Mouse (Mus musculus): Measurements from ENCODE around the gene Gm45808.

The Gm45808 gene

DNA sequence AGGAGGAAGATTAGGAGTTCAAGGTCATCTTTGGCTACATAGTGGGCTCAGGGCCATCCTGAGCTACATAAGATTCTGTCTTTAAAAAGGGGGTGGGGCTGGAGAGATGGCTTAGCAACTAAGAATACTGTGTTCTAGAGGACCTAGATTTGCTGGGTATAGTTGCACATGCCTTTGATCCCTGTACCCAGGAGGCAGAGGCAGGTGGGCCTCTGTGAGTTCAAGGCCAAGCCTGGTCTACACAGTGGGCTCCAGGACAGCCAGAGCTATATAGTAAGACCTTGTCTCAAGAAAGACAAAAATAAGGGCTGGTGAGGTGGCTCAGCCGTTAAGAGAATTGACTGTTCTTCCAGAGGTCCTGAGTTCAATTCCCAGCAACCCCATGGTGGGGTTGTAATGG lies 36.6 kb downstream of the Gm45808 start:
- no peak for DNase-seq (ENCODE audit: low spot score in 2 of 2)

DNA sequence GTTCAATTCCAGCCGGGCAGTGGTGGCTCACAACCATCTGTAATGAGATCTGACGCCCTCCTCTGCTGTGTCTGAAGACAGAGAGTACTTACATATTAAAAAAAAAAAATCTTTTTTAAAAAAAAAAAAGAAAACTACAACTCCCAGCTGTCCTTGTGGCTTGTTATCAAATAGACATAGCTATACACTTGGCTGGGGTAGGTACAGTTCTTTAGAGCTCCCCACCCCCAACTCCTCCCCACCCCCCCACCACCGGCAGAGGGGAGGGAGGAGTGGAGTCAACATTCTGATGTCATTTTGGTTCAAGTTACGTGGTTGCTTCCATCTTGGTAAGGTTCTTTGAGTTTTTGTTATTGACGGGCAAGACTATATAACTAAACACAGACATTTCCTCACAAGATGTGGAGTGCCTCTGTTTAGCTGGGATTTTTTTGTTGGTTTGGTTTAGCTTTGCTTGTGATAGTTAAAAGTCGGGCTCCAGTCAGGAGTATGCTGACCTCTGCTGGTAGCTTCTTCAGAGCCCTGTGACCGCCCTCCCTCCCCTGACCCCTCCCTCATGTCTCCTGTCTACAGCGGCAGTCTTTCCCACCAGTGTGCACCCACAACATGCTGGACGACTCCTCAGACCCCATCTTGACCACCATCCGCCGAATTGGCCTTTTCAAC lies 39.2 kb downstream of the Gm45808 start:
- DNase-seq (ENCODE audit: low spot score in 2 of 2) = no peak

- no peak for DNase-seq (ENCODE audit: low spot score in 2 of 2)
Observed at GRCm38 (mm10) chr7:45446589-45446988, 40.0 kb downstream of the Gm45808 start.

DNA sequence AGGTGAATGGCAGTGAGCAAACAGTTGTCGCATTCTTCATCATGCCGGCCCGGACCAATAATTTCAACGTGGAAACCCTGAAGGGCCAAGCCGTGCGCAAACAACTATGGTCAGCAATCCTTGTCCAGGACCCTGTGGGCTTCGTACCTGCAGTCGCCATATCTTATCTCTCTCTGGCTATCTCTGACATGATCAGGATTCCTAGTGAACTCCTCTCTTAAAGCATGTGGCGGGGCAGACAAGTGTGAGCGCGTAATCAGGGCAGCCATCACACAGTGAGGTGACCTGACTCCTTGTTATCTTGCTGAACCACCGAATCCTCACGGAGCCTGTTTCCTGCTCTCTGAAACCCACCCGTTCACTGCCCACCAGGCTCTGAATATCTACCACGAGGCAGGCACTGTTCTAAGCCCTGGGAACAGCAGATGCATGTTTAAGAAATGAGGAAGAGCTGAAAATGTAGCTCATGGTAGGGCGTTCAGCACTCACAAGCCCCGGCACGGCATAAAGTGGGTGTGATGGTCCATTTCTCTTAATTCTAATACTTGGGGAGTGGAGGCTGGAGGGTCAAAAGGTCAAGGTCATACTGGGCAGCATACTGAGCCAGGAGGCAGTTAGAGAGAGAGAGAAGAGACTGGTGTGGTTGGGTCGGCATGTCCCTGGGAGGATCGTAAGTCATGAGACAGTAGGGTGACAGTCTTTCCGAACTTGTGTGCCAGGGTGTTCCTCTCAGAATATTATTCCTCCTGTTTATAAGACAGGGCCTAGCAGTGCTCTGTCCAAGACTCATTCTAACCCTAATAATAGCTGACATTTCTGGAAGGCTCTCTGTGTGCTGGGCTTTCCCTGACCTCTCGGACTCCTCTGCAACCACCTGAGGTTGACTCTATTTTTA lies 42.8 kb downstream of the Gm45808 start:
- DNase-seq (ENCODE audit: low spot score in 2 of 2) = no peak

- no peak for DNase-seq (ENCODE audit: low spot score in 2 of 2)
Observed at GRCm38 (mm10) chr7:45437521-45438276, 48.9 kb downstream of the Gm45808 start, which contains the start of gene Ruvbl2. Gene Ruvbl2 (minus strand): TSS chr7:45438096.

DNA sequence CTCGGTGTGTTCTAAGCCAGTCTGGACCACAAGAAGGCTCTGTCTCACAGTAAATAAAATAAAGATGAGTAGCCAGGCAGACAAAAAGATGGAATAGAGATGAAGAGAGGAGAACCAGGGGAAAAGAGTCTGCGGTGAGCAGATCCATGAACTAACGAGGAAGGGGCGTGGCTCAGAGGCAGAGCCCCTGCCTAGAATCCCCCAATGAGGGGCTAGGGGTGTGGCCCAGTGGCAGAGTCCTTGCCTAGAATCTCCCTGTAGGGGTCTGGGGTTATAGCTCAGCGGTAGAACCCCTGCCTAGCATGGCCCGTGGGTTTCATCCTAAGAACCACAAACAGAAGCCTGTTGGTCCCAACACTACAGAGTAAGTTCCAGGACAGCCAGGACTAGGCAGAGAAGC lies 49.6 kb downstream of the Gm45808 start:
- no peak for DNase-seq (ENCODE audit: low spot score in 2 of 2)

DNA sequence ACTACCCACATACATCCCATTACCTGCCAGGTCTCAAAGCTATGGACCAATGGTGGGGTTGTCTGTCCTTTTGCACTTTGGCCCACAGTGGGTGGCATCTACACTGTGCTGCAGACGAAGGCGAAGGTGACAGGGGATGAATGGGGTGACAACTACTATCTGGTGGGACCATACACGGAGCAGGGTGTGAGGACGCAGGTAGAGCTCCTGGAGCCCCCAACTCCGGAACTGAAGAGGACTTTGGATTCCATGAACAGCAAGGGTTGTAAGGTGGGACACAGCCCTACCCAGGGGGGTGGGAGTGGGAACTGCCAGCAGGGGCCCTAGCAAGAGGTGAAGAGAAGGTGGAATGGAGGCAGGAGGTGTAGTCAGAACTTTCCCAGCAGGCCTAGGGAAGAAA lies 50.2 kb downstream of the Gm45808 start:
- no peak for DNase-seq (ENCODE audit: low spot score in 2 of 2)

- no peak for DNase-seq (ENCODE audit: low spot score in 2 of 2)
Observed at GRCm38 (mm10) chr7:45435038-45435437, 51.6 kb downstream of the Gm45808 start.

GRCm38 (mm10) chr7:45434203-45435015 lies 52.2 kb downstream of the Gm45808 start, which contains the start of gene Gys1:
Gene Gys1 (plus strand): TSS chr7:45434844.
- DNase-seq (ENCODE audit: low spot score in 2 of 2) = peak; percentile 100

- no peak for DNase-seq (ENCODE audit: low spot score in 2 of 2)
Observed at GRCm38 (mm10) chr7:45433835-45434202, 52.8 kb downstream of the Gm45808 start.

- no peak for DNase-seq (ENCODE audit: low spot score in 2 of 2)
Observed at GRCm38 (mm10) chr7:45426556-45426955, 60.1 kb downstream of the Gm45808 start.

GRCm38 (mm10) chr7:45421194-45421593 lies 65.4 kb downstream of the Gm45808 start:
- no peak for DNase-seq (ENCODE audit: low spot score in 2 of 2)

GRCm38 (mm10) chr7:45420615-45420919 lies 66.0 kb downstream of the Gm45808 start, which contains the start of gene Lhb:
Gene Lhb (plus strand): TSS chr7:45420820.
- DNase-seq (ENCODE audit: low spot score in 2 of 2) = no peak

GRCm38 (mm10) chr7:45419859-45420614 lies 66.6 kb downstream of the Gm45808 start:
- DNase-seq (ENCODE audit: low spot score in 2 of 2) = no peak

DNA sequence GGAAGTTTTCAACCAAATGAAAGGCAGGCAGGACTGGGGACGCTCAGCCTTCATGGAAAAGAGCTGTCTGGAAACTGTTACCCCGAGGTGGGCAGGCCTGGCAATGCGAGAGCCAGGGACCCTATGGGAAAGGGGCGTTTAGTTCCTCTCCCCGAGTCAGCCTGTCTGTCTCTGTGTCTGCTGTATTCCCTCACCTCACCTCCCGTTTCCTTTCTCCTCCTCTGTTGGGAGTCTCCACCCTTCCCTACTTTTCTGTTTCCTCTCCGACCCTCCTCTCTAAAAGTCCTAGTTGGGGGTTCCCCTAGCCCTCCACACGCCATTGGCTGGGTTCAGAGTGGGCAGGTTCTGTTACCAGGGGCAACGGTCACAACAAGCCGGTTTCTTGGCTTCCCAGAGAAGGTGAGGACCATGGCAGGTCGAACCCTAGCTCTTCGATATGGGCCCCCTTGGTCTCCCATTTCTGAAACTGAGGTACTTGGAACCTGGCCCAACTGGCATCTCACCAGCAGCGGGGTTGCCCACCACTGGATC lies 68.6 kb downstream of the Gm45808 start:
- no peak for DNase-seq (ENCODE audit: low spot score in 2 of 2)
